Mouse (Mus musculus): ENCODE measurements around the gene C130073F10Rik. TPM values are rescaled to one million over a fixed set of nuclear protein-coding genes. Genes with fewer than 3 reads are reported as not detected.
"Not testable (repeated sequence)": the region's sequence is repeated elsewhere in the genome, so short reads cannot be mapped to it uniquely, and the experiment has no call there.

Gene C130073F10Rik
- polyA plus RNA-seq (2014; fragmentation: Nextera tagmentation; extraction: Ambion mirVana): not detected in 2 replicates

- Histone ChIP-seq H3K9ac (ENCODE audit: low read depth, low read length) (no peak within 1 kb of the TSS), H3K4me1 (replicated peaks; ENCODE audit: control insufficient read depth, insufficient read depth, low read length) (no peaks in the 10 kb centered on the region), H3K27ac (ENCODE audit: low read depth, low read length) (no peak within 1 kb of the TSS), H3K27me3 (replicated peaks; ENCODE audit: control insufficient read depth, insufficient read depth, low read length) (no peaks in the 10 kb centered on the region), H3K4me2 (no peak within 1 kb of the TSS), H3K4me3 (ENCODE audit: low read depth, low read length) (no peak within 1 kb of the TSS), H3K9me3 (ENCODE audit: control insufficient read depth, low read length) (no peaks in the 10 kb centered on the region), H3K36me3 (ENCODE audit: control insufficient read depth, insufficient read depth, low read length) (no peaks in the 10 kb centered on the region)
- ATAC-seq (replicated peaks; ENCODE audit: low FRiP score) (no peak; the same call in 1 of the 2 replicates), DNase-seq (ENCODE audit: low spot score) (no peak)
- WGBS: 74% methylated on average over 7 of the region's 7 CpGs
These were observed at the start of gene C130073F10Rik for GRCm38 (mm10) chr4:101893656-101894420. TSS of gene C130073F10Rik (minus strand) at chr4:101893789.

GRCm38 (mm10) chr4:101940107-101940506, 46.5 kb upstream of the C130073F10Rik start, which contains the start of gene Gm12794:
TSS of gene Gm12794 (plus strand) at chr4:101940407.
- H3K4me3 ChIP-seq (ENCODE audit: low read depth, low read length); H3K4me1 ChIP-seq (replicated peaks; ENCODE audit: control insufficient read depth, insufficient read depth, low read length); DNase-seq (ENCODE audit: low spot score); H3K4me2 ChIP-seq; H3K9ac ChIP-seq (ENCODE audit: low read depth, low read length); H3K9me3 ChIP-seq (ENCODE audit: control insufficient read depth, low read length); ATAC-seq (replicated peaks; ENCODE audit: low FRiP score); H3K27me3 ChIP-seq (replicated peaks; ENCODE audit: control insufficient read depth, insufficient read depth, low read length); H3K36me3 ChIP-seq (ENCODE audit: control insufficient read depth, insufficient read depth, low read length); H3K27ac ChIP-seq (ENCODE audit: low read depth, low read length): not testable (repeated sequence)
- 55% methylated on average over 2 of the region's 2 CpGs for WGBS

DNA sequence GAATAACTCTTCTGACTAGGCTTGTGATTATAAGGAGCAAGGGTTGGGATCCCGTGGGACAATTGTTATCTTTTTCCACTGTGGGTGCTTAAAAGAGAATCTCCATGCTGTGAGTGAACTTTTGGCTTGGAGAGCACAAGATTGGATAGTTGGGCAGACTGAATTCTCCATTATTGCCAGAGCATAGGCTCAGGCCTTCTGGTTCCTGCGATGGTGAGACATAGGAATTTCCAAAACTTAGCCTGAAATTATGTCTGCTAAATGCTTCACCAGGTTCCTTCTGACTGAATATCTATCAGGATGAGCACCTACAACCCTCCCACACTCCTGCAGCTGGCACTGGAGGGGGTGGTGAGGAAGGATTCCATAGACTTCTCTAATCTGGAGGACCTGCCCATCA, 15.2 kb upstream of the C130073F10Rik start, which contains the start of gene Gm12800:
TSS of gene Gm12800 (plus strand) at position 301 of the 400 bp plus-strand sequence.
- H3K4me2 ChIP-seq; H3K4me1 ChIP-seq (replicated peaks; ENCODE audit: control insufficient read depth, insufficient read depth, low read length); ATAC-seq (replicated peaks; ENCODE audit: low FRiP score); H3K4me3 ChIP-seq (ENCODE audit: low read depth, low read length); H3K36me3 ChIP-seq (ENCODE audit: control insufficient read depth, insufficient read depth, low read length); H3K9me3 ChIP-seq (ENCODE audit: control insufficient read depth, low read length); H3K9ac ChIP-seq (ENCODE audit: low read depth, low read length); H3K27ac ChIP-seq (ENCODE audit: low read depth, low read length); H3K27me3 ChIP-seq (replicated peaks; ENCODE audit: control insufficient read depth, insufficient read depth, low read length); DNase-seq (ENCODE audit: low spot score): not testable (repeated sequence)
- WGBS: 91% methylated on average over 1 of the region's 2 CpGs

DNA sequence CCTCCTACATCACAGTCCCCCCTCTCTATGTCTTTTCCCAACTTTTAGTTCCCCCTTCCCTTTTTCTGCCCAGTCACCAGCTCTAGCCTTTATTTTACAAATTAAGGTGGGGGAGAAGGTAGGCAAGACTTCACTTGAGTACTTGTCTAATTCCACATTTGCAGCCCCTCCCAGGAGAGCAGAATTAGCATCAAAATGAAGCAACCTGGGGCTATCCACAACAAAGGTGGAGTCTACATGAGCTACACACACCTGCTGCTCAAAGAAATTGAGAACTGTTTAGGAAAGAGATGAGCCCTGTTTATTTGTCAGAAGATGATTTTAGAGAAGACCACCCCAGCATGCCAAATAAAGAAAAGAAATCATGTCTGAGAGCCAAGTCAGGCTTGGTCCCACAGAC, 4.2 kb downstream of the C130073F10Rik start:
- no peaks in the 10 kb centered on the region for H3K36me3 ChIP-seq (ENCODE audit: control insufficient read depth, insufficient read depth, low read length)
- DNase-seq (ENCODE audit: low spot score): no peak
- H3K4me3 ChIP-seq (ENCODE audit: low read depth, low read length): no peak overlapping the region

DNA sequence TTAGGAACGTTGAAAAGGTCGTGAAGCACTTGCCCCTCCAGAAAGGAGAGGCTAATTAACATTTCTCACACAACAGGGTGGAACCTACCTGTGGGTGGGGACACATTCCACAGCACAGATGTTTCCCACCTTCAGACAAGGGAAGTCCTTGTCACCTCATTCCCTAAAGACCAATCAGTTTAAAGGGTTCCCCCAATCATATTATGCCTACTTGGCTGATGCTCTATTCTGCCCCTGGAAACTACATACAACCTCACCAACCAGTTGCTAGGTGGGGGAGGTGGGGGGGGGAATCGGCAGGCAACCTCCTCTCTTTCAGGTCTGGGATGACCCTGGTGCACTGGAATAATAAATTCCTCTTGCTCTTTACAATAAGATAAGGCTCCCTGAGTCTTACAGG, 9.9 kb downstream of the C130073F10Rik start:
- 29% methylated on average over 3 of the region's 3 CpGs for WGBS
- H3K27ac ChIP-seq (ENCODE audit: low read depth, low read length): no peak overlapping the region

More for the DNA sequence above, 4.2 kb downstream of the C130073F10Rik start:
- no peak overlapping the region for H3K27ac ChIP-seq (ENCODE audit: low read depth, low read length)
- H3K27me3 ChIP-seq (replicated peaks; ENCODE audit: control insufficient read depth, insufficient read depth, low read length): no peaks in the 10 kb centered on the region
- H3K9me3 ChIP-seq (ENCODE audit: control insufficient read depth, low read length): 0 out of 2 replicates have a peak, but pooled peaks cover 2% of the 10 kb centered on the region
- H3K4me2 ChIP-seq: no peak overlapping the region
- H3K9ac ChIP-seq (ENCODE audit: low read depth, low read length): no peak overlapping the region
- ATAC-seq (replicated peaks; ENCODE audit: low FRiP score): no peak
- no peaks in the 10 kb centered on the region for H3K4me1 ChIP-seq (replicated peaks; ENCODE audit: control insufficient read depth, insufficient read depth, low read length)

DNA sequence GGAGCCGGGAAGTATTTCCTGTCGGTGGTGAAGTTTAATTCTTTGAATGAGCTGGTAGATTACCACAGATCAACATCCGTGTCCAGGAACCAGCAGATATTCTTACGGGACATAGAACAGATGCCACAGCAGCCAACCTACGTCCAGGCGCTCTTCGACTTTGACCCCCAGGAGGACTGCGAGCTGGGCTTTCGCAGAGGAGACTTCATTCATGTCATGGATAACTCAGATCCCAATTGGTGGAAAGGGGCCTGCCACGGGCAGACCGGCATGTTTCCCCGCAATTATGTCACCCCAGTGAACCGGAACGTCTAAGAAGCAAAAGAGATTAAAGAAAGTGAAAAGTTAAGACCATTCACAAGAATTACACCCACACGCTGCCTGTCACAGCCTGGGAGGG, 17.9 kb downstream of the C130073F10Rik start:
- H3K4me1 ChIP-seq (replicated peaks; ENCODE audit: control insufficient read depth, insufficient read depth, low read length); H3K9me3 ChIP-seq (ENCODE audit: control insufficient read depth, low read length); H3K36me3 ChIP-seq (ENCODE audit: control insufficient read depth, insufficient read depth, low read length); DNase-seq (ENCODE audit: low spot score); H3K4me2 ChIP-seq; H3K4me3 ChIP-seq (ENCODE audit: low read depth, low read length); H3K27me3 ChIP-seq (replicated peaks; ENCODE audit: control insufficient read depth, insufficient read depth, low read length); ATAC-seq (replicated peaks; ENCODE audit: low FRiP score); H3K9ac ChIP-seq (ENCODE audit: low read depth, low read length); H3K27ac ChIP-seq (ENCODE audit: low read depth, low read length): not testable (repeated sequence)
- 87% methylated on average over 15 of the region's 15 CpGs for WGBS

More for the DNA sequence above, 9.9 kb downstream of the C130073F10Rik start:
- Histone ChIP-seq H3K9ac (ENCODE audit: low read depth, low read length) (no peak overlapping the region), H3K4me2 (no peak overlapping the region), H3K4me1 (replicated peaks; ENCODE audit: control insufficient read depth, insufficient read depth, low read length) (no peaks in the 10 kb centered on the region), H3K27me3 (replicated peaks; ENCODE audit: control insufficient read depth, insufficient read depth, low read length) (no peaks in the 10 kb centered on the region), H3K4me3 (ENCODE audit: low read depth, low read length) (no peak overlapping the region), H3K9me3 (ENCODE audit: control insufficient read depth, low read length) (0 out of 2 replicates have a peak, but pooled peaks cover 2% of the 10 kb centered on the region), H3K36me3 (ENCODE audit: control insufficient read depth, insufficient read depth, low read length) (no peaks in the 10 kb centered on the region)
- DNase-seq (ENCODE audit: low spot score) (no peak), ATAC-seq (replicated peaks; ENCODE audit: low FRiP score) (no peak)

- not testable (repeated sequence) for H3K9me3 ChIP-seq (ENCODE audit: control insufficient read depth, low read length); H3K9ac ChIP-seq (ENCODE audit: low read depth, low read length); ATAC-seq (replicated peaks; ENCODE audit: low FRiP score); H3K4me2 ChIP-seq; H3K27ac ChIP-seq (ENCODE audit: low read depth, low read length); H3K4me1 ChIP-seq (replicated peaks; ENCODE audit: control insufficient read depth, insufficient read depth, low read length); H3K36me3 ChIP-seq (ENCODE audit: control insufficient read depth, insufficient read depth, low read length); DNase-seq (ENCODE audit: low spot score); H3K27me3 ChIP-seq (replicated peaks; ENCODE audit: control insufficient read depth, insufficient read depth, low read length); H3K4me3 ChIP-seq (ENCODE audit: low read depth, low read length)
- 59% methylated on average over 2 of the region's 2 CpGs for WGBS
These were observed 21.6 kb downstream of the C130073F10Rik start for GRCm38 (mm10) chr4:101872031-101872430.

- no peaks in the 10 kb centered on the region for H3K4me1 ChIP-seq (replicated peaks; ENCODE audit: control insufficient read depth, insufficient read depth, low read length)
- no peak overlapping the region for H3K27ac ChIP-seq (ENCODE audit: low read depth, low read length)
- WGBS: 81% methylated on average over 6 of the region's 6 CpGs
- H3K27me3 ChIP-seq (replicated peaks; ENCODE audit: control insufficient read depth, insufficient read depth, low read length): no peaks in the 10 kb centered on the region
- H3K9ac ChIP-seq (ENCODE audit: low read depth, low read length): no peak overlapping the region
- no peak overlapping the region for H3K4me2 ChIP-seq
- H3K36me3 ChIP-seq (ENCODE audit: control insufficient read depth, insufficient read depth, low read length): no peaks in the 10 kb centered on the region
- H3K9me3 ChIP-seq (ENCODE audit: control insufficient read depth, low read length): no peaks in the 10 kb centered on the region
- DNase-seq (ENCODE audit: low spot score) (no peak), ATAC-seq (replicated peaks; ENCODE audit: low FRiP score) (no peak)
- H3K4me3 ChIP-seq (ENCODE audit: low read depth, low read length): no peak overlapping the region
These were observed 31.3 kb downstream of the C130073F10Rik start for GRCm38 (mm10) chr4:101862289-101862688.

DNA sequence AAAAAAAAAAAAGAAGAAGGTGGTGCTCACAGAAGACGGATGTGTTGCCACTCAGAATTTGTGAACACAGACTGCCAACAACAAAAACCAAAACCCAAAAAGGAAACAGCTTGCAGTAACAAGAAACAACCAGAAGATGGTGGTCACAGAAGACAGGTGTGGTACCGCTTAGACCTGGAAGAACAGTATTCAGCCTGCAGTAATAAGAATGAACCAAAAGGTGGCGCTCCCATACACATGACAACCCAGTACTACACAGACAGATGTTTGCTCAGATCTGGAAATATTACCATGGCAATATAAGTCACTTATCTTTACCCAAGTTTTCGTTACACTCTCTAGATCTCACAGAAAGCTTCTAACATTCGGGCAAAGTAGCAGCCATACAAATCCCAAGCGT, 32.7 kb downstream of the C130073F10Rik start:
- Histone ChIP-seq H3K4me2 (no peak overlapping the region), H3K27ac (ENCODE audit: low read depth, low read length) (no peak overlapping the region), H3K36me3 (ENCODE audit: control insufficient read depth, insufficient read depth, low read length) (no peaks in the 10 kb centered on the region), H3K27me3 (replicated peaks; ENCODE audit: control insufficient read depth, insufficient read depth, low read length) (no peaks in the 10 kb centered on the region), H3K9me3 (ENCODE audit: control insufficient read depth, low read length) (no peaks in the 10 kb centered on the region), H3K9ac (ENCODE audit: low read depth, low read length) (no peak overlapping the region), H3K4me1 (replicated peaks; ENCODE audit: control insufficient read depth, insufficient read depth, low read length) (no peaks in the 10 kb centered on the region), H3K4me3 (ENCODE audit: low read depth, low read length) (no peak overlapping the region)
- 41% methylated on average over 6 of the region's 6 CpGs for WGBS
- DNase-seq (ENCODE audit: low spot score): no peak
- ATAC-seq (replicated peaks; ENCODE audit: low FRiP score): no peak

Measured in liver, embryonic 11.5 days (tissue).